ENCODE assay signal across 17 mouse cellular contexts in genomic region chr5:17850582-17850981, GRCm38 (mm10). TPM values are rescaled to one million over a fixed set of nuclear protein-coding genes. Genes with fewer than 3 reads are reported as not detected.
A peak's percentile ranks its signal among the peaks of the same experiment; 100 is the strongest.
DNase-seq lines count a peak whose midpoint lies in the region; ATAC-seq and TF ChIP-seq lines count a peak whose summit lies in the region.
"Had no signal": no experiment of that assay in that cellular context is flagged by ENCODE, and none has a peak within 500 bp of the region (broad histone marks: within the 10 kb centered on the region; RNA-seq: fewer than 3 reads in every experiment).

No protein-coding gene starts in this region.

- H3K9ac ChIP-seq in ES-E14 (ENCODE audit: insufficient read depth, low read depth, low read length, poor library complexity, severe bottlenecking), result no peak overlapping the region
- no peak overlapping the region for H3K9ac ChIP-seq in liver, postnatal 0 days (replicated peaks)
- no peak overlapping the region for H3K9ac ChIP-seq in forebrain, postnatal 0 days
- H3K9ac ChIP-seq: heart, embryonic 12.5 days; hindbrain, embryonic 12.5 days had no signal

- in situ Hi-C loops in ES-E14 (cut with MboI; ENCODE audit: low sequenced_read_pairs in 2 of 2, unreplicated experiment in 2 of 2), result no loop called here

- H3K4me1 ChIP-seq in ES-E14 (ENCODE audit: control insufficient read depth in 2 of 2, insufficient read depth in 2 of 2, low read length in 2 of 2, poor library complexity in 1 of 2), result no peaks in the 10 kb centered on the region
- H3K4me1 ChIP-seq in liver, postnatal 0 days (ENCODE audit: insufficient read depth), result 0 out of 2 replicates have a peak, but pooled peaks cover 2% of the 10 kb centered on the region
- H3K4me1 ChIP-seq in forebrain, postnatal 0 days (ENCODE audit: insufficient read depth), result no peaks in the 10 kb centered on the region
- H3K4me1 ChIP-seq: embryonic facial prominence, embryonic 10.5 days; hindbrain, embryonic 12.5 days; midbrain, embryonic 10.5 days had no signal

- DNase-seq in adrenal gland, postnatal 14 days, result peak; percentile 12
- DNase-seq in adrenal gland, adult 18-20 months (ENCODE audit: low spot score in 2 of 2), result no peak
- no peak for DNase-seq in layer of hippocampus, adult 2 months (ENCODE audit: low spot score in 2 of 2)
- DNase-seq in layer of hippocampus, adult 9-11 months, result no peak
- DNase-seq in ES-E14 (ENCODE audit: low read depth, low spot score), result peak; percentile 19
- DNase-seq in liver, postnatal 0 days, result no peak
- no peak for DNase-seq in left cerebral cortex, postnatal 4 days
- no peak for DNase-seq in forebrain, postnatal 0 days
- DNase-seq: adrenal gland, postnatal 36 days; cerebellum, postnatal 14 days; gastrocnemius, postnatal 25 days; kidney, postnatal 25 days; right cerebral cortex, postnatal 4 days had no signal

- no peaks in the 10 kb centered on the region for H3K36me3 ChIP-seq in ES-E14 (ENCODE audit: control insufficient read depth, insufficient read depth, low read length, poor library complexity, severe bottlenecking)
- no peaks in the 10 kb centered on the region for H3K36me3 ChIP-seq in liver, postnatal 0 days (replicated peaks; ENCODE audit: insufficient read depth, low read length)
- no peaks in the 10 kb centered on the region for H3K36me3 ChIP-seq in forebrain, postnatal 0 days (ENCODE audit: insufficient read depth)
- H3K36me3 ChIP-seq: embryonic facial prominence, embryonic 10.5 days; heart, embryonic 12.5 days; hindbrain, embryonic 12.5 days; midbrain, embryonic 10.5 days had no signal

- H3K9me3 ChIP-seq in ES-E14 (ENCODE audit: control insufficient read depth, insufficient read depth, low read depth, low read length), result no peaks in the 10 kb centered on the region
- H3K9me3 ChIP-seq in liver, postnatal 0 days (ENCODE audit: low read length), result no peaks in the 10 kb centered on the region
- no peaks in the 10 kb centered on the region for H3K9me3 ChIP-seq in forebrain, postnatal 0 days (ENCODE audit: low read length)
- H3K9me3 ChIP-seq: embryonic facial prominence, embryonic 10.5 days; heart, embryonic 12.5 days; hindbrain, embryonic 12.5 days; midbrain, embryonic 10.5 days had no signal

- intact Hi-C loops in left cerebral cortex, postnatal 4 days (cut with DNase I), result no loop called here

- no peak for ATAC-seq in liver, postnatal 0 days
- no peak for ATAC-seq in forebrain, postnatal 0 days

- no peak overlapping the region for H3K27ac ChIP-seq in layer of hippocampus, adult 2 months
- no peak overlapping the region for H3K27ac ChIP-seq in ES-E14 (ENCODE audit: insufficient read depth, low read depth, low read length, poor library complexity, severe bottlenecking)
- H3K27ac ChIP-seq in liver, postnatal 0 days (ENCODE audit: low read depth), result no peak overlapping the region
- no peak overlapping the region for H3K27ac ChIP-seq in forebrain, postnatal 0 days (ENCODE audit: low read depth, low read length)
- H3K27ac ChIP-seq: embryonic facial prominence, embryonic 10.5 days; hindbrain, embryonic 12.5 days; midbrain, embryonic 10.5 days had no signal

- no peak overlapping the region for H3K4me3 ChIP-seq in layer of hippocampus, adult 2 months
- H3K4me3 ChIP-seq in ES-E14 (ENCODE audit: insufficient read depth in 1 of 2, low read depth in 1 of 2, low read length in 2 of 2, poor library complexity in 1 of 2, severe bottlenecking in 1 of 2), result no peak overlapping the region
- H3K4me3 ChIP-seq in liver, postnatal 0 days (ENCODE audit: low read depth, low read length), result no peak overlapping the region
- H3K4me3 ChIP-seq in forebrain, postnatal 0 days (ENCODE audit: low read depth, low read length), result no peak overlapping the region
- H3K4me3 ChIP-seq: embryonic facial prominence, embryonic 10.5 days; heart, embryonic 12.5 days; hindbrain, embryonic 12.5 days; midbrain, embryonic 10.5 days had no signal

- H3K4me2 ChIP-seq in liver, postnatal 0 days (ENCODE audit: low read depth, low read length), result no peak overlapping the region
- H3K4me2 ChIP-seq in forebrain, postnatal 0 days (ENCODE audit: low read depth), result no peak overlapping the region
- H3K4me2 ChIP-seq: heart, embryonic 12.5 days; hindbrain, embryonic 12.5 days had no signal

- no peak for TF ChIP-seq EP300 in liver, postnatal 0 days (IDR thresholded peaks at IDR 0.05; ENCODE audit: low read depth)

- WGBS in liver, postnatal 0 days (ENCODE audit: insufficient replicate concordance), result 82% methylated on average over 2 of the region's 2 CpGs
- 87% methylated on average over 2 of the region's 2 CpGs for WGBS in forebrain, postnatal 0 days

- no peaks in the 10 kb centered on the region for H3K27me3 ChIP-seq in liver, postnatal 0 days (ENCODE audit: insufficient read depth, low read length)
- no peaks in the 10 kb centered on the region for H3K27me3 ChIP-seq in forebrain, postnatal 0 days (ENCODE audit: insufficient read depth, low read length)
- H3K27me3 ChIP-seq: heart, embryonic 12.5 days; hindbrain, embryonic 12.5 days had no signal

- peak; percentile 20; the same call in 1 of the 2 replicates for TF ChIP-seq CTCF in layer of hippocampus, adult 2 months (conservative IDR thresholded peaks at IDR 0.05)
- TF ChIP-seq CTCF in liver, postnatal 0 days (IDR thresholded peaks at IDR 0.05; ENCODE audit: low read depth), result peak; percentile 47
- TF ChIP-seq CTCF in forebrain, postnatal 0 days (IDR thresholded peaks at IDR 0.05; ENCODE audit: low read depth), result no peak

TF ChIP-seq in ES-E14, 5 proteins besides CTCF, POLR2A, EP300 and RAD21:
- no peak for TF ChIP-seq ZC3H11A (IDR thresholded peaks at IDR 0.05; ENCODE audit: borderline replicate concordance, low read depth, low read length)
- no peak for TF ChIP-seq HCFC1 (IDR thresholded peaks at IDR 0.05; ENCODE audit: borderline replicate concordance, insufficient read depth, low read length)
- peak; percentile 73 for TF ChIP-seq MAFK (IDR thresholded peaks at IDR 0.05; ENCODE audit: insufficient read depth, low read depth, low read length)
- TF ChIP-seq CHD2 (IDR thresholded peaks at IDR 0.05; ENCODE audit: low read depth, low read length), result no peak
- TF ChIP-seq ZNF384 (IDR thresholded peaks at IDR 0.05; ENCODE audit: low read depth, low read length), result no peak

RNA-seq across cellular contexts. Expression of gene Cd36, which starts 38.0 kb away (rescaled TPM):
- total RNA-seq in adrenal gland, postnatal 14 days (2021), result 980 and 1,147 TPM in 2 replicates
- total RNA-seq in adrenal gland, adult 18-20 months (2021), result 100 to 1,000 TPM; 525 to 985 TPM
- 1 to 10 TPM; 1.5 to 3.3 TPM for total RNA-seq in layer of hippocampus, adult 2 months (2021)
- total RNA-seq in ES-E14 (2012; rRNA removed), result 0.11 and 0.62 TPM in 2 replicates
- 63.1 and 63.9 TPM in 2 replicates for polyA plus RNA-seq in liver, postnatal 0 days (2015; fragmentation: Nextera tagmentation; extraction: Ambion mirVana)
- total RNA-seq in left cerebral cortex, postnatal 4 days (2021), result 1 to 10 TPM; 1.8 to 1.9 TPM
- 0.92 and 3.0 TPM in 2 replicates for total RNA-seq in forebrain, postnatal 0 days (2014; rRNA removed)
- polyA plus RNA-seq in forebrain, postnatal 0 days (2015; fragmentation: Nextera tagmentation; extraction: Ambion mirVana), result 1.0 and 1.5 TPM in 2 replicates

Comparison
In these comparisons a context has a peak if more than half of its experiments do, and no peak if none do; other contexts are left out.
1. DNase-seq: peak in adrenal gland, postnatal 14 days (single experiment) and ES-E14 (single experiment); none in adrenal gland, adult 18-20 months (0 of 2), layer of hippocampus, adult 2 months (0 of 2), layer of hippocampus, adult 9-11 months (single experiment), liver, postnatal 0 days (single experiment), left cerebral cortex, postnatal 4 days (single experiment) and forebrain, postnatal 0 days (single experiment).
2. RNA of gene Cd36, which starts 38.0 kb away (total RNA-seq): 525 to 985 TPM in adrenal gland, adult 18-20 months and 980 to 1,147 TPM in adrenal gland, postnatal 14 days; 1.5 to 3.3 TPM in layer of hippocampus, adult 2 months, 0.92 to 3.0 TPM in forebrain, postnatal 0 days, 1.8 to 1.9 TPM in left cerebral cortex, postnatal 4 days and 0.11 to 0.62 TPM in ES-E14; every median in the first group is over 100 times any median in the second.